Mouse (Mus musculus) lung, embryonic 16.5 days (tissue): ENCODE measurements around the gene Mrpl43. TPM values are rescaled to one million over a fixed set of nuclear protein-coding genes. Genes with fewer than 3 reads are reported as not detected.

Source experiments
- ATAC-seq: fragments of 200-750 bp; cut with Nextera tagmentation; 2 replicates; pipeline ENCODE4 v1.8.0; 2017; ENCODE audit warnings: low read depth, mild to moderate bottlenecking, moderate library complexity
- H3K27ac ChIP-seq: fragments of 300-500 bp; sonication (generic); 2 replicates; pipeline ENCODE4 v1.5.1; 2014; ENCODE audit warnings: mild to moderate bottlenecking, control low read depth, low read length
- H3K27me3 ChIP-seq: fragments of 300-500 bp; sonication (generic); 2 replicates; pipeline ENCODE4 v1.6.1; 2014; ENCODE audit warnings: low read depth, low read length, mixed read lengths; ENCODE audit not compliant: control insufficient read depth, insufficient read depth
- H3K36me3 ChIP-seq: fragments of 300-500 bp; sonication (generic); 2 replicates; pipeline ENCODE4 v1.6.1; 2014; ENCODE audit warnings: low read length; ENCODE audit not compliant: control insufficient read depth, insufficient read depth
- H3K4me1 ChIP-seq: fragments of 300-500 bp; sonication (generic); replicated peaks from 2 replicates; pipeline ENCODE4 v1.6.1; 2014; ENCODE audit warnings: low read length, mixed read lengths; ENCODE audit not compliant: control insufficient read depth, insufficient read depth
- H3K4me2 ChIP-seq: fragments of 300-500 bp; sonication (generic); 2 replicates; pipeline ENCODE4 v1.6.1; 2014; ENCODE audit warnings: low read depth, low read length, control low read depth
- H3K4me3 ChIP-seq: fragments of 300-500 bp; sonication (generic); 2 replicates; pipeline ENCODE4 v1.5.1; 2014; ENCODE audit warnings: mild to moderate bottlenecking, low read length, control low read depth
- H3K9ac ChIP-seq: fragments of 300-500 bp; sonication (generic); 2 replicates; pipeline ENCODE4 v1.6.1; 2014; ENCODE audit warnings: low read length, control low read depth
- H3K9me3 ChIP-seq: fragments of 300-500 bp; sonication (generic); 2 replicates; pipeline ENCODE4 v1.6.1; 2016; ENCODE audit warnings: low read length; ENCODE audit not compliant: control insufficient read depth
- WGBS: fragments of 180-500 bp; shearing (Covaris S2); extraction: QIAGEN DNeasy Blood & Tissue Kit; methylation state at CpG from one replicate; pipeline ENCODE4 v1.1.7; 2014; 5-methylcytosine and 5-hydroxymethylcytosine counted together
- polyA plus RNA-seq: library from polyadenylated mRNA; unstranded; fragments of >200 nt; fragmentation: Nextera tagmentation; extraction: Ambion mirVana; gene quantifications from 2 replicates; pipeline ENCODE4 v1.2.1, GENCODE M21; 2015

The Mrpl43 gene
- polyA plus RNA-seq, 1 experiment from 2014 or later, result 65.2 TPM

DNA sequence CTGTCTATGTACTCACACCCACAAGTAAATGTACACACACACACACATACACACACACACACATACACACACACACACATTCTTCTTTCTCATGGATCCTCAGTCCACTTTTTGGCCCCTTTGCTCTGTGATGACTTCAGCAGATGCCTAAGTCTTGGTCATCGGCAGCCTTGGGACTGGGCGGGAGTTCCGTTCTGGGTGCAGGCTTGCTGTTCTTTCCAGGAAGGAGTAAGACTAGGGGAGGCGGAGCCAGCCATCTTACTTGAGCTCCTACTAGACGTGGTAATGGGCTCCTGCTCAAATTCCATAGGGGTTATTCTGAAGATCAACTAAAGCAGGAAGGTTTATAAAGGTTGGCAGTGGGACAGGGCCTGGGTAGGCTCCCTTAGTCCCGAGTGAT is 14.1 kb upstream of the Mrpl43 start:
- peak overlapping the region; percentile 50 for H3K4me2 ChIP-seq
- H3K27me3 ChIP-seq, result no peaks in the 10 kb centered on the region
- no peaks in the 10 kb centered on the region for H3K9me3 ChIP-seq
- peak overlapping the region; percentile 28 for H3K4me3 ChIP-seq
- ATAC-seq, result no peak
- 40% methylated on average over 6 of the region's 6 CpGs for WGBS
- no peak overlapping the region; the same call in 1 of the 2 replicates for H3K27ac ChIP-seq
- H3K36me3 ChIP-seq, result peaks cover 27% of the 10 kb centered on the region
- H3K9ac ChIP-seq, result peak overlapping the region; percentile 49
- H3K4me1 ChIP-seq, result peaks cover 41% of the 10 kb centered on the region

DNA sequence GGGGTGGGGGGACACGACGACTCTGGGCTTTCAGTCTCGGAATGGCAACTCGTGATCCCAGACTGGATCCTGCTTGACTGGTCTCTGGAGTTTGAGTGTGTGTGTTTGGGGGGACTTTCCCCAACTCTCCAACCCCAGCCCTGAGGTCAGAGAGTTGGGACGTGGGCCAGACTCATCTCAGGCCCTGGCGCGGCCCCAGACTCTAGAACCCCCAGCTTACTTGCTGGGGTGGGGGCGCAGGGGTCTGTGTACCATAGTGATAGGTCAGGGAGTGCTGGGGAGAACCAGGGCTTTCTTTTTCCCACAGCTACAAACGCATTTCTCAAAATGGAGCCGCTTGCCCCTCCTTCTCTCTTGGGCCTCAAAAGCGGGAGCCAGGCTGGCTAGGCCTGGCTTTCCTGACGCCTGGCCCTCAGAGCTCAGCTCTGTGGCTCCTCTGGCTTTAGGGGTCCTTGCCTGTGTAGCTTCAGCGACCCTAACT is 12.1 kb upstream of the Mrpl43 start:
- Histone ChIP-seq H3K4me2 (peak overlapping the region; percentile 97), H3K27me3 (no peaks in the 10 kb centered on the region), H3K4me3 (peak overlapping the region; percentile 69), H3K9me3 (no peaks in the 10 kb centered on the region), H3K4me1 (peaks cover 56% of the 10 kb centered on the region), H3K27ac (peak overlapping the region; percentile 100), H3K36me3 (peaks cover 11% of the 10 kb centered on the region), H3K9ac (peak overlapping the region; percentile 90)
- 0% methylated on average over 13 of the region's 13 CpGs for WGBS
- no peak for ATAC-seq

DNA sequence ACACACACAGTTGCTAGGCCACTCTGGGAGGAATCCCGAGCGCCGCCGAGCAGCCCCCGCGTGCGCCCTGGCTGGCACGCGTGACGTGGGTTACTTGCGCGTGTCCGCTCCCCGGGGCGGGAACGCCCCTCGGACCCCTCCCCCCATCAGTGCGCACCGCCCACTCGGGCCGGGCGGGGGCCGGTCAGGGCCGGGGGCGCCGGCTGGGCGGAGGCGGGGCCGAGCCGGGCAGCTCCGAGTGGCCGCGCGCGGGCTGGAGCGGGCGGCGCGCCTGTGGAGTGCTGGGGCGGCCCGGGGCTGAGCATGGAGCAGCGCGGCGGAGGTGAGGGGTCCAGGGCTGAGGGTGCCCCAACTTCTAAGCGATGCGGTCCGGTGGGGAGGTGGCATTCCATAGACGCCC is 11.7 kb upstream of the Mrpl43 start:
- Histone ChIP-seq H3K4me3 (peak overlapping the region; percentile 69), H3K4me1 (peaks cover 59% of the 10 kb centered on the region), H3K4me2 (peak overlapping the region; percentile 97), H3K36me3 (peaks cover 9% of the 10 kb centered on the region), H3K27me3 (no peaks in the 10 kb centered on the region), H3K9ac (peak overlapping the region; percentile 90), H3K27ac (peak overlapping the region; percentile 100), H3K9me3 (no peaks in the 10 kb centered on the region)
- peak; percentile 75 for ATAC-seq
- under 1% methylated on average over 42 of the region's 48 CpGs for WGBS

DNA sequence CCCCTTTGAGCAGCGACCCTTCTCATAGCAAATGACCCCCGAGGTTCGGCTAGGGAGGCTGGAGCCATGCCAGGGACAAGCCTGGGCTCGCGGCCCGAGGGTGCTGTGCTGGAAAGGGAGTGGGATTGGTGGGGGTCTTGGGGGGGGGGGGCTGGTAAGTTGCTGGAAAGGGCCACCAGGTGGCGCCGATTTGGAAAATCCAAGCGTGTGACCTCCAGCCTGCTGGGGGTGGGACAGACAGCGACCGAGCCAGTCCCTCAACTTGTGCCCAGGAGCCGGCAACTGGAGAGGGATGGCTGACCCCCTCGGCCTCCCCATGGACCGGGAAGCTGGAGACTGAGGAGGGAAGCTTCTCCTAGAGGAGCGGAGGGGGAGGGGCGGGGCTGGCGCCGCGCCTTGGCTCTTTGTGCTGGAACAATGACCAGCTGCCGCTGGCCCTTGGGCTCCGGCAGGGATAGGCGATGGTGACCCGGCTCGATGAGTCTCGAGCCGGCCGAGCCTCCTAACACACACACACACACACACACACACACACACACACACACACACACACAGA is 11.1 kb upstream of the Mrpl43 start:
- H3K4me3 ChIP-seq, result peak overlapping the region; percentile 69
- H3K27me3 ChIP-seq, result no peaks in the 10 kb centered on the region
- WGBS, result 0% methylated on average over 17 of the region's 27 CpGs
- H3K27ac ChIP-seq, result peak overlapping the region; percentile 100
- peak; percentile 73 for ATAC-seq
- H3K9ac ChIP-seq, result peak overlapping the region; percentile 90
- H3K36me3 ChIP-seq, result peaks cover 7% of the 10 kb centered on the region
- H3K9me3 ChIP-seq, result no peaks in the 10 kb centered on the region
- H3K4me1 ChIP-seq, result peaks cover 59% of the 10 kb centered on the region
- H3K4me2 ChIP-seq, result peak overlapping the region; percentile 97

DNA sequence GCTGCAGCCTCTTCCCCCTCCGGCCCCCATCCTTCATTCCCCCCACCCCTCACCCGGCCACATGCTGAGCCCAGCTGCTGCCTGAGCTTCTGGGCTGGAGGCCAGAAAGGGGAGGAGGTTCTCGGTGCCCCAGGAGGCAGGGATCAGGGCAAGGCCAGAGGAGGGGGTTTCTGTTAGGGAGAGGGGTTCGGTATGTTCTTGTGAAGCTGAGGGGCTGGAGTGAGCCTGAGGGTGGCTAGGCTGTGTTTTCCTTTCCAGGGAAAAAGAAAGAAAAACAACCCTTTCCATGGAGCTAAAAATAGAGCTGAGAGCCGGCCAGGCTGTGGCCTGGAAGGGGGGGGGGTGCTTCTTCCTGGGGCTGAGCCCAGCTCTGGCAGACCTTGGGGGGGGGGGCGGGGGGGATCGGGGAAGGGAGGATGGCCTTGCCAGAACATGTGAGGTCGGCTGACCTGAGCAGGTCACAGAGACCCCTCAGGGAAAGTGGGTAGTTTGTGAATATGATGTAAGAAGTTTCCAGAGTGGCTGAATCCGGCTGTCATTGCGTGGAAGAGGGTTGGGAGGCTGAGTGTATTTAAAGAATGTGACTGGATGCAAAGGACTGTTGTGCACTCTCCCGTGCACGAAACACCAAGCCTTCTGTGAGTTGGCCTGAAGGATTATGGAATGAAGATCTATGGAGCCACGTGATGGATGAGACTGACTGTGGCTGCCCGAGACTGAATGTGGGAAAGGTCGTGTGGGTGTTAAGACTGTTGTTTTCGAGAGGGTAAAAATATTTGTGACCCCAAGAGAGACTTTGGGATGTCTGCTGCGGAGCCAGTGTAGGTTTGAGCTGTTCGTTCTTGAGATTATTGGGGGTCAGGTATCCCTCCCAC is 10.3 kb upstream of the Mrpl43 start:
- WGBS, result under 1% methylated on average over 17 of the region's 18 CpGs
- H3K4me2 ChIP-seq, result peak overlapping the region; percentile 97

DNA sequence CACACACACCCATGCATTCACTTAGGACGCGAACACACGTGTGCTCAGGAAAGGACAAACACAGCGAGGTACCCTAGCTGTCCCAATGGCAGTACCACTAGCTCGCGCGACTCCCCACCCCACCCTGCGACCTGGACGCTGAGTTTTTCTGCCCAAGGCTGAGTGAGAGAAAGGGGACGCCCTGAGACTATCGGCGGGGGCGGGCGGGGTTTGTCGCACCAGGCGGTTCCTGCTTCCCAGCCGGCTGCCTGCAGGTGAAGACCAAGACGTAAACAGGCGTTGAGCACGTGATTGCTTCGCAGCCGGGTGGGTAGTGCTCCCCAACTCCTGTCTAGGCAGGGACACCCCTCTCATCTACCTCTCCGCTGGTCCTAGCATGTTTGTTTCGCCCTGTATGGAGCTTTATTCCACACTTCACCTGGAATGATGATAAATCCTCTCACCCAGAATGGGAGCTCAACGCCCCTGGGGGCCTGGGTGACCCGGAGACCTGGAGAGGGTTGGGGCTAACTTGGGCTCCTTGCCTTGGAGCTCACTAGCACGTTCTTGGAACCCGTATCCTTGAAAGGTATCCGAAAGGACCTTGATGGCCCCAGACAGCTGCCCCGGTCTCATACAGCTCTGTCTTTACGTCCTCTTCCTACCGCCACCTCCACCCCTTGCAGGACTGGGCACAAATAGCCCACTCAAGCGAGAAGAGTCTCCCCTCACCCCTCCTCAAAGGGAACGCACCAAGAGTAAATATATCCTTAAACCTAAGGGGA is 9.5 kb upstream of the Mrpl43 start:
- peaks cover 45% of the 10 kb centered on the region for H3K4me1 ChIP-seq
- H3K9ac ChIP-seq, result peak overlapping the region; percentile 90
- H3K9me3 ChIP-seq, result no peaks in the 10 kb centered on the region
- peak overlapping the region; percentile 100 for H3K27ac ChIP-seq
- peak overlapping the region; percentile 69 for H3K4me3 ChIP-seq
- WGBS, result under 1% methylated on average over 34 of the region's 34 CpGs
- no peak for ATAC-seq
- peak overlapping the region; percentile 97 for H3K4me2 ChIP-seq
- no peaks in the 10 kb centered on the region for H3K27me3 ChIP-seq
- peaks cover 11% of the 10 kb centered on the region for H3K36me3 ChIP-seq

More for the DNA sequence above, 10.3 kb upstream of the Mrpl43 start:
- peak overlapping the region; percentile 100 for H3K27ac ChIP-seq
- H3K9me3 ChIP-seq, result no peaks in the 10 kb centered on the region
- H3K4me1 ChIP-seq, result peaks cover 54% of the 10 kb centered on the region
- no peaks in the 10 kb centered on the region for H3K27me3 ChIP-seq
- H3K9ac ChIP-seq, result peak overlapping the region; percentile 90
- peak; percentile 53 for ATAC-seq
- peaks cover 3% of the 10 kb centered on the region for H3K36me3 ChIP-seq
- peak overlapping the region; percentile 69 for H3K4me3 ChIP-seq

DNA sequence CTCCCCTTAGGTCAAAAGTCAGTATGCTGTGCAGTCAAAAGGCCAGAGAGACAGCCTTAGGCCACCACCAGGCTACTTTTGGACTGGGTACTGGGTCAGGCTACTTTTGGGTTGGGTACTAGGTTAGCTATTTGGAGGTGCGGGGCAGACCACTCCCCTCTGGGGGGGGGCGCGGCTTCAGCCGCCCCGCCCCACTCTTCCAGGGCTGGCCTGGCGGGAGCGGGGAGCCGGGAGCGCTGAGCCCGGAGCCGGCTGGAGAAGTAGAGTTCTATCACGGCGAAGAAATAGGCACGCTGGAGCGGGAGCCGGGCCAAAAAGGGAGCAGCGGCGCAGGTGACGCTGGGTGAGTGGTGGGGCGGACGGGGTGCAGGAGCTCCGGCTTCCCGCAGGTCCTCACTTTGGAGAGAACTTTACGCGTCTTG is 8.8 kb upstream of the Mrpl43 start:
- under 1% methylated on average over 25 of the region's 25 CpGs for WGBS
- Histone ChIP-seq H3K9me3 (no peaks in the 10 kb centered on the region), H3K4me3 (peak overlapping the region; percentile 69), H3K27ac (peak overlapping the region; percentile 100), H3K4me2 (peak overlapping the region; percentile 97), H3K36me3 (peaks cover 18% of the 10 kb centered on the region), H3K27me3 (no peaks in the 10 kb centered on the region), H3K4me1 (peaks cover 38% of the 10 kb centered on the region), H3K9ac (peak overlapping the region; percentile 90)
- ATAC-seq, result peak; percentile 6

DNA sequence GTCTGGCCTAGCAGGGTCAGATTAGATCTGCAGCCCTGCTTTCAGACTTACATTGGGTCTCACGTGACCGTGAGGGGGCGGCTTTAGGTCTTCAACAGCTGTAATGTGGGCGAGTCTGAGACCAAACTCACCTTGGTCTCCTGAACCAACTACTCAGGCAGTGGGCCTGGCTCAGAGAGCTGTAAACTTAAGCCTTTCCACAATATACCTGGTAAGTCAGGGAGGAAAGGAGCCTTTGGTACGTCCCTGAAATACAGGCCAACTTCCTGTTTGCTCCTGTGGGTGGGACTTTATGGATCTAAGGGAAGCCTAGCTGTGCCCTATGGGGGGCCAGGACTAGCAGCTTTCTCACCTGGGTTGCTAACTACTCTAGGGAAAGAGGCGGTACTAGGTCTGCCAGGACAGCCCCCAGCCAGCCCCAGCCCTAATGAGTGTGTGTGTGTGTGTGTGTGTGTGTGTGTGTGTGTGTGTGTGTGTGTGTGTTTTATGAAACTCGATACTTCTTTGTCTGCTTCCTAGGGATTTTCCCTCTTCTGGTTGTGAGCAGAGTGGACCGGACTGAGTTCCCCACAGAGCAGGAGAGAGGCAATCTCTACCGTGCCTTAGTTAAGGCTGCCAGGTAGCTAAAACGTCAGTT is 8.2 kb upstream of the Mrpl43 start, which contains the start of gene Lzts2:
Gene Lzts2, plus strand, starts transcription at position 80 of the 637 bp plus-strand sequence.
- H3K4me1 ChIP-seq, result peaks cover 32% of the 10 kb centered on the region
- WGBS, result 8% methylated on average over 10 of the region's 10 CpGs

More for the DNA sequence above, 8.2 kb upstream of the Mrpl43 start, which contains the start of gene Lzts2:
- Histone ChIP-seq H3K4me3 (peak within 1 kb of the TSS; percentile 69), H3K9ac (peak within 1 kb of the TSS; percentile 90), H3K27me3 (no peaks in the 10 kb centered on the region), H3K27ac (peak within 1 kb of the TSS; percentile 100), H3K36me3 (peaks cover 19% of the 10 kb centered on the region), H3K4me2 (peak within 1 kb of the TSS; percentile 97), H3K9me3 (no peaks in the 10 kb centered on the region)
- no peak for ATAC-seq
